In the genomic region with DNA sequence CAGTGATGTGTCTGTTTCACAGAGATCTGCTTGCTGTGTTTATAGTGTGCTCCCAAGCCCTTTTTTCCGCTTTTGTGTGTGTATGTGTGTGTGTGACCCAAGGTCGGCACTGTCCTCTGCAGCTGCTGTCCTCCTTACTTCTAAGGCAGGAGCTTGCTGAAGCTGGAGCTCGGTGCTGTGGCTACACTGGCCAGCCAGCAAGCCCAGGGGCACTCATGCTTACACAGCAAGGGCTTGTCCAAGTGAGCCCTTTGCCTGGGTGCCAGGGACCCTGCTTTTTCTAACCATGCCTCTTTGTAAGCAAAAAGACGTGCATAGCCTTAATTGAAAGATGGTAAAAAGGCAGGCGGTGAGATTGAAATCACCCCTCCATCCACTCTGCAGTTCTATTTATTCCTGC, we compare ENCODE assay signal across 20 mouse cellular contexts. TPM values are rescaled to one million over a fixed set of nuclear protein-coding genes. Genes with fewer than 3 reads are reported as not detected.
DNase-seq lines count a peak whose midpoint lies in the region; ATAC-seq and TF ChIP-seq lines count a peak whose summit lies in the region.
"Had no signal": no experiment of that assay in that cellular context is flagged by ENCODE, and none has a peak within 500 bp of the region (broad histone marks: within the 10 kb centered on the region; RNA-seq: fewer than 3 reads in every experiment).

No protein-coding gene starts in this region.

- 80% methylated on average over 5 of the region's 5 CpGs for WGBS in hindbrain, embryonic 14.5 days
- WGBS in hindbrain, embryonic 12.5 days, result 93% methylated on average over 5 of the region's 5 CpGs
- 70% methylated on average over 5 of the region's 5 CpGs for WGBS in hindbrain, postnatal 0 days
- WGBS in midbrain, postnatal 0 days, result 86% methylated on average over 5 of the region's 5 CpGs

- H3K4me2 ChIP-seq in hindbrain, embryonic 14.5 days (replicated peaks), result no peak overlapping the region
- H3K4me2 ChIP-seq in hindbrain, embryonic 12.5 days (replicated peaks), result no peak overlapping the region
- H3K4me2 ChIP-seq in hindbrain, postnatal 0 days (ENCODE audit: low read depth, low read length), result no peak overlapping the region
- no peak overlapping the region for H3K4me2 ChIP-seq in midbrain, postnatal 0 days (ENCODE audit: low read depth, low read length, poor library complexity, severe bottlenecking)
- H3K4me2 ChIP-seq: embryonic facial prominence, embryonic 12.5 days; heart, embryonic 13.5 days; limb, embryonic 13.5 days had no signal

- peak; percentile 69; the same call in 1 of the 2 replicates for ATAC-seq in hindbrain, embryonic 14.5 days (ENCODE audit: low FRiP score)
- no peak for ATAC-seq in hindbrain, embryonic 12.5 days (ENCODE audit: low FRiP score)
- ATAC-seq in hindbrain, postnatal 0 days, result peak; percentile 90
- peak; percentile 79 for ATAC-seq in midbrain, postnatal 0 days (ENCODE audit: low FRiP score)
- ATAC-seq: CD4-positive, CD25-positive, alpha-beta regulatory T cell, adult 4 months; inflammation-experienced regulatory T-cells, adult 6 months had no signal

- H3K9me3 ChIP-seq in hindbrain, embryonic 14.5 days (ENCODE audit: control insufficient read depth, low read length), result no peaks in the 10 kb centered on the region
- H3K9me3 ChIP-seq in hindbrain, embryonic 12.5 days (replicated peaks), result no peaks in the 10 kb centered on the region
- H3K9me3 ChIP-seq in hindbrain, postnatal 0 days (ENCODE audit: low read length), result no peaks in the 10 kb centered on the region
- H3K9me3 ChIP-seq in midbrain, postnatal 0 days (ENCODE audit: low read length), result no peaks in the 10 kb centered on the region
- H3K9me3 ChIP-seq: embryonic facial prominence, embryonic 12.5 days; heart, embryonic 13.5 days; limb, embryonic 13.5 days had no signal

- H3K9ac ChIP-seq in hindbrain, embryonic 14.5 days, result no peak overlapping the region
- no peak overlapping the region for H3K9ac ChIP-seq in hindbrain, embryonic 12.5 days
- no peak overlapping the region for H3K9ac ChIP-seq in hindbrain, postnatal 0 days (replicated peaks; ENCODE audit: low read length)
- no peak overlapping the region for H3K9ac ChIP-seq in midbrain, postnatal 0 days (replicated peaks; ENCODE audit: low read length, poor library complexity, severe bottlenecking)
- H3K9ac ChIP-seq: embryonic facial prominence, embryonic 12.5 days; heart, embryonic 13.5 days; limb, embryonic 13.5 days had no signal

- no peaks in the 10 kb centered on the region for H3K27me3 ChIP-seq in hindbrain, embryonic 14.5 days (ENCODE audit: control insufficient read depth, insufficient read depth, low read length)
- no peaks in the 10 kb centered on the region for H3K27me3 ChIP-seq in hindbrain, embryonic 12.5 days
- H3K27me3 ChIP-seq in hindbrain, postnatal 0 days (ENCODE audit: insufficient read depth, low read length), result no peaks in the 10 kb centered on the region
- no peaks in the 10 kb centered on the region for H3K27me3 ChIP-seq in midbrain, postnatal 0 days (ENCODE audit: insufficient read depth, low read length)
- H3K27me3 ChIP-seq: embryonic facial prominence, embryonic 12.5 days; heart, embryonic 13.5 days; limb, embryonic 13.5 days had no signal

- no peak for TF ChIP-seq CTCF in cortical plate, adult 2 months (IDR thresholded peaks at IDR 0.05; ENCODE audit: extremely low read depth, insufficient read depth, low read length)
- no peak for TF ChIP-seq CTCF in hindbrain, postnatal 0 days (IDR thresholded peaks at IDR 0.05; ENCODE audit: low read depth)
- TF ChIP-seq CTCF in midbrain, postnatal 0 days (IDR thresholded peaks at IDR 0.05), result no peak

- H3K36me3 ChIP-seq in hindbrain, embryonic 14.5 days (replicated peaks; ENCODE audit: control insufficient read depth, insufficient read depth), result peaks cover 90% of the 10 kb centered on the region
- H3K36me3 ChIP-seq in hindbrain, embryonic 12.5 days, result peaks cover 77% of the 10 kb centered on the region
- H3K36me3 ChIP-seq in hindbrain, postnatal 0 days (ENCODE audit: insufficient read depth, low read length), result peaks cover 55% of the 10 kb centered on the region
- peaks cover 46% of the 10 kb centered on the region for H3K36me3 ChIP-seq in midbrain, postnatal 0 days (ENCODE audit: insufficient read depth, low read length)

- no peak for DNase-seq in hindbrain, embryonic 14.5 days (ENCODE audit: low spot score)
- DNase-seq in hindbrain, postnatal 0 days (ENCODE audit: low spot score), result peak; percentile 76
- peak; percentile 76 for DNase-seq in midbrain, postnatal 0 days (ENCODE audit: low spot score)
- no peak for DNase-seq in urinary bladder, postnatal 25 days (ENCODE audit: low spot score)
- no peak for DNase-seq in embryo, embryonic 11 days
- DNase-seq in adrenal gland, adult (ENCODE audit: inconsistent age in 2 of 2, low spot score in 1 of 2), result no peak
- DNase-seq: adrenal gland, adult 2 months; kidney, postnatal 10 days; lung, adult 18-20 months had no signal

- H3K27ac ChIP-seq in hindbrain, embryonic 14.5 days, result peak overlapping the region; percentile 69; the same call in 1 of the 2 replicates
- no peak overlapping the region for H3K27ac ChIP-seq in hindbrain, embryonic 12.5 days
- 0 out of 2 replicates have a peak overlapping the region, but pooled peaks have one; percentile 54 for H3K27ac ChIP-seq in cortical plate, adult 2 months (ENCODE audit: insufficient read depth, low read length)
- H3K27ac ChIP-seq in hindbrain, postnatal 0 days, result peak overlapping the region; percentile 62
- H3K27ac ChIP-seq in midbrain, postnatal 0 days (ENCODE audit: low read depth, low read length), result peak overlapping the region; percentile 47; the same call in 1 of the 2 replicates
- H3K27ac ChIP-seq: embryonic facial prominence, embryonic 12.5 days; heart, embryonic 13.5 days; limb, embryonic 13.5 days had no signal

- no peaks in the 10 kb centered on the region for H3K4me1 ChIP-seq in hindbrain, embryonic 14.5 days (replicated peaks; ENCODE audit: control insufficient read depth, insufficient read depth, low read length)
- H3K4me1 ChIP-seq in hindbrain, embryonic 12.5 days, result no peaks in the 10 kb centered on the region
- no peaks in the 10 kb centered on the region; the same call in 1 of the 2 replicates for H3K4me1 ChIP-seq in cortical plate, adult 2 months (ENCODE audit: control insufficient read depth, insufficient read depth, low read length)
- no peaks in the 10 kb centered on the region for H3K4me1 ChIP-seq in hindbrain, postnatal 0 days (ENCODE audit: insufficient read depth, low read length)
- H3K4me1 ChIP-seq in midbrain, postnatal 0 days (ENCODE audit: insufficient read depth, low read length), result no peaks in the 10 kb centered on the region
- H3K4me1 ChIP-seq: embryonic facial prominence, embryonic 12.5 days; heart, embryonic 13.5 days; limb, embryonic 13.5 days had no signal

- no peak for TF ChIP-seq POLR2A in cortical plate, adult 2 months (IDR thresholded peaks at IDR 0.05; ENCODE audit: extremely low read depth, insufficient read depth, low read length)

- H3K4me3 ChIP-seq in hindbrain, embryonic 14.5 days (replicated peaks; ENCODE audit: low read length), result no peak overlapping the region
- H3K4me3 ChIP-seq in hindbrain, embryonic 12.5 days, result no peak overlapping the region
- no peak overlapping the region for H3K4me3 ChIP-seq in cortical plate, adult 2 months (ENCODE audit: insufficient read depth, low read length)
- no peak overlapping the region for H3K4me3 ChIP-seq in hindbrain, postnatal 0 days (ENCODE audit: low read length)
- no peak overlapping the region for H3K4me3 ChIP-seq in midbrain, postnatal 0 days (ENCODE audit: low read depth, low read length)
- H3K4me3 ChIP-seq: embryonic facial prominence, embryonic 12.5 days; heart, embryonic 13.5 days; limb, embryonic 13.5 days had no signal

RNA-seq across cellular contexts. Expression of a gene that starts 21.9 kb away (rescaled TPM):
- 131 and 145 TPM in 2 replicates for polyA plus RNA-seq in hindbrain, embryonic 14.5 days (2014; fragmentation: Nextera tagmentation; extraction: Ambion mirVana)
- 97.7 and 110 TPM in 2 replicates for polyA plus RNA-seq in hindbrain, embryonic 12.5 days (2016; fragmentation: Nextera tagmentation; extraction: Ambion mirVana)
- 174 and 177 TPM in 2 replicates for polyA plus RNA-seq in cortical plate, adult 2 months (2012; rRNA removed)
- total RNA-seq in hindbrain, postnatal 0 days (2014; rRNA removed), result 243 and 272 TPM in 2 replicates
- 143 and 153 TPM in 2 replicates for polyA plus RNA-seq in hindbrain, postnatal 0 days (2015; fragmentation: Nextera tagmentation; extraction: Ambion mirVana)
- total RNA-seq in midbrain, postnatal 0 days (2014; rRNA removed), result 185 and 192 TPM in 2 replicates
- polyA plus RNA-seq in midbrain, postnatal 0 days (2015; fragmentation: Nextera tagmentation; extraction: Ambion mirVana), result 114 TPM in 2 replicates

RNA-seq across cellular contexts. Expression of a gene that starts 22.2 kb away (rescaled TPM):
- polyA plus RNA-seq in hindbrain, embryonic 14.5 days (2014; fragmentation: Nextera tagmentation; extraction: Ambion mirVana), result 5.5 and 8.2 TPM in 2 replicates
- 8.5 and 9.4 TPM in 2 replicates for polyA plus RNA-seq in hindbrain, embryonic 12.5 days (2016; fragmentation: Nextera tagmentation; extraction: Ambion mirVana)
- polyA plus RNA-seq in cortical plate, adult 2 months (2012; rRNA removed), result 4.1 and 4.6 TPM in 2 replicates
- 4.0 and 5.8 TPM in 2 replicates for total RNA-seq in hindbrain, postnatal 0 days (2014; rRNA removed)
- polyA plus RNA-seq in hindbrain, postnatal 0 days (2015; fragmentation: Nextera tagmentation; extraction: Ambion mirVana), result 9.2 and 11.4 TPM in 2 replicates
- total RNA-seq in midbrain, postnatal 0 days (2014; rRNA removed), result 6.4 and 8.2 TPM in 2 replicates
- polyA plus RNA-seq in midbrain, postnatal 0 days (2015; fragmentation: Nextera tagmentation; extraction: Ambion mirVana), result 6.9 and 8.5 TPM in 2 replicates

RNA-seq across cellular contexts. Expression of a gene that starts 22.8 kb away (rescaled TPM):
- polyA plus RNA-seq in hindbrain, embryonic 14.5 days (2014; fragmentation: Nextera tagmentation; extraction: Ambion mirVana), result not detected in 2 replicates
- polyA plus RNA-seq in hindbrain, embryonic 12.5 days (2016; fragmentation: Nextera tagmentation; extraction: Ambion mirVana), result not detected in 2 replicates
- polyA plus RNA-seq in cortical plate, adult 2 months (2012; rRNA removed), result not detected in 2 replicates
- not detected in 2 replicates for total RNA-seq in hindbrain, postnatal 0 days (2014; rRNA removed)
- polyA plus RNA-seq in hindbrain, postnatal 0 days (2015; fragmentation: Nextera tagmentation; extraction: Ambion mirVana), result not detected in 2 replicates
- total RNA-seq in midbrain, postnatal 0 days (2014; rRNA removed), result not detected in 2 replicates
- not detected in 2 replicates for polyA plus RNA-seq in midbrain, postnatal 0 days (2015; fragmentation: Nextera tagmentation; extraction: Ambion mirVana)
- total RNA-seq: adrenal gland, adult 2 months; gastrocnemius, adult 18-20 months; megakaryocyte progenitor cell, adult 5-6 weeks had no signal
- polyA plus RNA-seq: adrenal gland, adult 2 months; CD4-positive, CD25-positive, alpha-beta regulatory T cell, adult 4 months; cerebellum, adult 2 months; embryonic facial prominence, embryonic 12.5 days; heart, embryonic 13.5 days; inflammation-experienced regulatory T-cells, adult 6 months; neural tube, embryonic 11.5 days had no signal

RNA-seq across cellular contexts. Expression of a gene that starts 42.1 kb away (rescaled TPM):
- polyA plus RNA-seq in hindbrain, embryonic 14.5 days (2014; fragmentation: Nextera tagmentation; extraction: Ambion mirVana), result 213 and 251 TPM in 2 replicates
- 130 and 136 TPM in 2 replicates for polyA plus RNA-seq in hindbrain, embryonic 12.5 days (2016; fragmentation: Nextera tagmentation; extraction: Ambion mirVana)
- polyA plus RNA-seq in cortical plate, adult 2 months (2012; rRNA removed), result 6.1 and 9.1 TPM in 2 replicates
- total RNA-seq in hindbrain, postnatal 0 days (2014; rRNA removed), result 49.5 and 65.3 TPM in 2 replicates
- polyA plus RNA-seq in hindbrain, postnatal 0 days (2015; fragmentation: Nextera tagmentation; extraction: Ambion mirVana), result 164 and 165 TPM in 2 replicates
- total RNA-seq in midbrain, postnatal 0 days (2014; rRNA removed), result 14.3 and 22.3 TPM in 2 replicates
- polyA plus RNA-seq in midbrain, postnatal 0 days (2015; fragmentation: Nextera tagmentation; extraction: Ambion mirVana), result 26.1 and 36.8 TPM in 2 replicates
- total RNA-seq: megakaryocyte progenitor cell, adult 5-6 weeks had no signal
- polyA plus RNA-seq: CD4-positive, CD25-positive, alpha-beta regulatory T cell, adult 4 months; inflammation-experienced regulatory T-cells, adult 6 months had no signal

RNA-seq across cellular contexts. Expression of a gene that starts 42.8 kb away (rescaled TPM):
- polyA plus RNA-seq in hindbrain, embryonic 14.5 days (2014; fragmentation: Nextera tagmentation; extraction: Ambion mirVana), result 4.5 and 5.3 TPM in 2 replicates
- 7.0 and 7.3 TPM in 2 replicates for polyA plus RNA-seq in hindbrain, embryonic 12.5 days (2016; fragmentation: Nextera tagmentation; extraction: Ambion mirVana)
- polyA plus RNA-seq in cortical plate, adult 2 months (2012; rRNA removed), result 3.2 and 3.4 TPM in 2 replicates
- total RNA-seq in hindbrain, postnatal 0 days (2014; rRNA removed), result 6.8 and 8.1 TPM in 2 replicates
- 2.5 and 2.6 TPM in 2 replicates for polyA plus RNA-seq in hindbrain, postnatal 0 days (2015; fragmentation: Nextera tagmentation; extraction: Ambion mirVana)
- 2.9 TPM in 2 replicates for total RNA-seq in midbrain, postnatal 0 days (2014; rRNA removed)
- polyA plus RNA-seq in midbrain, postnatal 0 days (2015; fragmentation: Nextera tagmentation; extraction: Ambion mirVana), result 2.1 and 2.6 TPM in 2 replicates
- total RNA-seq: megakaryocyte progenitor cell, adult 5-6 weeks had no signal

Comparison
In these comparisons a context has a peak if more than half of its experiments do, and no peak if none do; other contexts are left out.
1. DNase-seq: peak in hindbrain, postnatal 0 days (single experiment) and midbrain, postnatal 0 days (single experiment); none in hindbrain, embryonic 14.5 days (single experiment), urinary bladder, postnatal 25 days (single experiment), embryo, embryonic 11 days (single experiment) and adrenal gland, adult (0 of 2).